Mouse (Mus musculus): ENCODE results near the gene Mgst1. TPM values are rescaled to one million over a fixed set of nuclear protein-coding genes. Genes with fewer than 3 reads are reported as not detected.

The Mgst1 gene
- total and polyA plus RNA-seq, 3 experiments = not detected

DNA sequence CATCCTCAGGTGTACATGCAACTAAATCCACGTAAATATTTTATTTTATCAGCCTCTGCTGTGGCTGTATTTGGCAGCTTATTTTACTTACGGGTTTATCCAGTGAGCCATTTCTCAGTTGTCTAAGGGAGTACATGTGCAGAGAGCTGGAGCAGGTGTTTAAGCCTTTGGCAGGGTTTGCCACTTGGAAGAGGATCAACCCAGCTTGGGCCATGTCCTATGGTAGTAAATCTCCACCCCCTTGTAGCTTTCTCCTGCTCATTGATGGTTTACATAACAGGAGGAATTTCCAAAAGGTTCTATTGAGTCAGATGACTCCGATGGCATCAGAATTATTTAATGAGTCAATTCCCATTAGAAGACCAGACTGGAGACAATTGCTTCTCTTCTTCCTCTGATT lies 22.6 kb upstream of the Mgst1 start:
- Histone ChIP-seq H3K27me3 (ENCODE audit: insufficient read depth, low read length) (no peaks in the 10 kb centered on the region), H3K36me3 (replicated peaks) (no peaks in the 10 kb centered on the region), H3K4me3 (ENCODE audit: low read depth, low read length) (no peak overlapping the region), H3K9me3 (replicated peaks) (peaks cover 24% of the 10 kb centered on the region), H3K4me1 (ENCODE audit: insufficient read depth, low read depth, low read length) (no peaks in the 10 kb centered on the region)
- TF ChIP-seq GATA2 (IDR thresholded peaks at IDR 0.05; ENCODE audit: borderline replicate concordance, low read depth, low read length) (no peak), CTCF (IDR thresholded peaks at IDR 0.05; ENCODE audit: low read depth, low read length) (no peak), GATA1 (IDR thresholded peaks at IDR 0.05; ENCODE audit: borderline replicate concordance, low read length) (no peak), TAL1 (conservative IDR thresholded peaks at IDR 0.05; ENCODE audit: low read depth, low read length) (no peak), POLR2AphosphoS5 (IDR thresholded peaks at IDR 0.05; ENCODE audit: insufficient replicate concordance, low read depth, low read length) (no peak)
- DNase-seq (ENCODE audit: low spot score) = no peak
- no peak for ATAC-seq (ENCODE audit: extremely low read depth, insufficient number of reproducible peaks, low FRiP score, poor library complexity, severe bottlenecking)

DNA sequence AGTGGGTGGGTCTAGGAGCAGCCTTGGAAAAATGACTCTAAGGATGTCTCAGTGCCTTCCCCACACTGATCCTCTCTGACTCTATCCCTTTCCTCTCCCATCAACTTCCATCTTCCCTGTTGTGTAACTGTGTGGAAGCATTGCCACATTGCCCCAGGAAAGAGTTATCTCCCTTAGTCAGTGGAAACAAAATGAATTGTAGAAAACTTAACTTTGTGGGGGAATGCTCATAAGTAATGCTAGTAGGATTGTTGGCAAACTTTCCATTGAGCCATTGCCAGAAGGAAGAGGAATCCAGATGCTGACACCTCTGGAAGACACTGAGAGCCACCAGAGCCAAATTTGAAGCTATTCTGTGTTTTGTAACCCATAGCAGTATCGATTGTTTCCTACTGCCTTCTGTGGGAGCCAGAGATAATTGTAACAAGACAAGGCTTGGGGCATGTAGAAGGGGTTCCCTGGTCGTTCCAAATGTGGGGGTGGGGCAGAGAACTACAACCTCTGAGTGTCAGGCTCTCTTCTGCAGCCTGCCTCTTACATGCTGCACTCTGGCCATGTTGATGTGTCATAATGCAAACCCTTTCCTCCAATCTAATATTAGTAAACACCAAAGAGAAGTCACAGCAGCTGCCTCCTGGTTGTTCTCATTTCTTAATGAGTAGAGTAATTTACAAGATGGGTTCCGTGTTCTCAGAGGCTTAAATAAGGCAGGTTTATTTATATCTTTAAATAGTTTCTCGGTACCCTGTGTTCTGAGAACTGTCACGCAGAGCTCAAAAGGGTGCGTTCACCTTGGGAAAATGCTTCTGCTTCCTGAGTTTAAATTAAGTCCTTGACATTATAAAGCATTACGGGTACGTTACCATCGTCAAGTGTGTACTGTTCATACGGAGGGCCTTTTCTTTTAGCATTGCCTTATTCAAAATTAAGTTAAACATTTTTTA lies 11.5 kb upstream of the Mgst1 start:
- no peak for ATAC-seq (ENCODE audit: extremely low read depth, insufficient number of reproducible peaks, low FRiP score, poor library complexity, severe bottlenecking)
- H3K9me3 ChIP-seq (replicated peaks) = peaks cover 16% of the 10 kb centered on the region

DNA sequence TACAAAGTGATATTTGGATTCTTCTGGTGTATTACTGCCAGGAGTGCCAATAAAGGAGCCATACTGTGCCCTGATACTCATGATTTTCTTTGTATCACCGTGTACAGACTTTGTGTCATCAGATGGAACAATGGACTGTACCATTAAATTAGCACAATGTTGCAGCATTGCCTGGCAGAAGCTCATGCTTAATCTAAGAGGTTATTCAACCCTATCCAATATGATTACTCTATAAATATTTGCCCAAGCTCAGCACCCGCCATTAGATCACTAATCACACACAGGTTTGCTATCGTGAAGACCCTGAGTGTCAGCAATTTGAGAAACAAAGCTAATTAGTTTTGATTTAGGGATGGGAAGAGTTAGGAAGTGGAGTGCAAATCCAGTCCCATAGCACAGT lies 9.6 kb upstream of the Mgst1 start:
- no peak for ATAC-seq (ENCODE audit: extremely low read depth, insufficient number of reproducible peaks, low FRiP score, poor library complexity, severe bottlenecking)
- Histone ChIP-seq H3K27me3 (ENCODE audit: insufficient read depth, low read length) (no peaks in the 10 kb centered on the region), H3K9me3 (replicated peaks) (peaks cover 16% of the 10 kb centered on the region), H3K36me3 (replicated peaks) (no peaks in the 10 kb centered on the region), H3K4me1 (ENCODE audit: insufficient read depth, low read depth, low read length) (no peaks in the 10 kb centered on the region), H3K4me3 (ENCODE audit: low read depth, low read length) (no peak overlapping the region)
- TF ChIP-seq POLR2AphosphoS5 (IDR thresholded peaks at IDR 0.05; ENCODE audit: insufficient replicate concordance, low read depth, low read length) = no peak
- no peak for TF ChIP-seq TAL1 (conservative IDR thresholded peaks at IDR 0.05; ENCODE audit: low read depth, low read length)
- no peak for TF ChIP-seq GATA2 (IDR thresholded peaks at IDR 0.05; ENCODE audit: borderline replicate concordance, low read depth, low read length)
- TF ChIP-seq GATA1 (IDR thresholded peaks at IDR 0.05; ENCODE audit: borderline replicate concordance, low read length) = no peak
- no peak for DNase-seq (ENCODE audit: low spot score)

More for the DNA sequence above, 11.5 kb upstream of the Mgst1 start:
- TF ChIP-seq POLR2AphosphoS5 (IDR thresholded peaks at IDR 0.05; ENCODE audit: insufficient replicate concordance, low read depth, low read length) = no peak
- no peak for TF ChIP-seq GATA1 (IDR thresholded peaks at IDR 0.05; ENCODE audit: borderline replicate concordance, low read length)
- no peak for TF ChIP-seq TAL1 (conservative IDR thresholded peaks at IDR 0.05; ENCODE audit: low read depth, low read length)
- TF ChIP-seq CTCF (IDR thresholded peaks at IDR 0.05; ENCODE audit: low read depth, low read length) = no peak
- TF ChIP-seq GATA2 (IDR thresholded peaks at IDR 0.05; ENCODE audit: borderline replicate concordance, low read depth, low read length) = no peak
- Histone ChIP-seq H3K27me3 (ENCODE audit: insufficient read depth, low read length) (no peaks in the 10 kb centered on the region), H3K36me3 (replicated peaks) (no peaks in the 10 kb centered on the region), H3K4me1 (ENCODE audit: insufficient read depth, low read depth, low read length) (no peaks in the 10 kb centered on the region), H3K4me3 (ENCODE audit: low read depth, low read length) (no peak overlapping the region)
- DNase-seq (ENCODE audit: low spot score) = no peak

DNA sequence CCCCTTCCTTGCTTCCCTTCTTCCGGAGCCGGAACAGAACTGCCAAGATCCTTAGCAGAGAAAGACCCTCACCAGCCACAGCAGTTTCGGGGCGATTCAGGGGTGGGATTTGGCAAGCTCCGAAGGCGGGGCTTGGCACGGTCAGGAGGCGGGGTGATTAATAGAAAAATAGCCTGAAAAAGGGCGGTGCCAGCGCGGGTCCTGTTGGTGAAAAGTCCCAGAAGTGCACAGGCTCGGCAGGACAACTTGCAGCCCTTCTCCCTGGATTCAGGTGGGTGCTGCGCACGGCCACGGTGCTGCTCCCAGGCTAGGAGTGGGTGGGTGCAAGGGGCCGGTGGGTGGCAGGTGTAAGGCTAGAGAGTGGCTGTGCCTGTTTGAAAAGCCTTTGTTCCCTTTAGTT lies 220 bp downstream of the Mgst1 start:
- ATAC-seq (ENCODE audit: extremely low read depth, insufficient number of reproducible peaks, low FRiP score, poor library complexity, severe bottlenecking) = no peak
- Histone ChIP-seq H3K9me3 (replicated peaks) (peaks cover 42% of the 10 kb centered on the region), H3K4me3 (ENCODE audit: low read depth, low read length) (no peak overlapping the region)

DNA sequence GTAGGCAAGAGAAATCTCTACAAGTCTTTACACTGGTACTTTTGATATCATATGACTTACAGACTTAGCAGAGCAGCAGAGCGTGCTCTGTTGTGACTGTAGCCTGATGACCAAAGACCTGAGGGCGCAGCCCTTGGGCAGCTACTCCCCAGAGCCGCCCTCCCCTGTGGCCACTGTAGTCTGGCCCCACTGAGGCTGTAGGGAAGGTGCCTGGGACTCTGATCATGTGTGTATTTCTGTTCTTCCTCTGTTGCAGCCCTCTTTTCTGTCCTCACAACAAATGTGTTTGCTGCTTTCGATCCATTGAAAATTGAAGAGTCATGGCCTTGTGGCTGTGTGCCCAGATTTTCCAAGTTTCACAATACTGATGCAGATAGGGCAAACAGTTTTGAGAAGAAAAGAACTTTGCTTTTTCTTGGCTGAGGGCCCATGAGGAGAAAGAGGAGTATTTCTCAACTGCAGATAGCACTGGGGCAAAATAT lies 1.0 kb downstream of the Mgst1 start:
- DNase-seq (ENCODE audit: low spot score) (no peak), ATAC-seq (ENCODE audit: extremely low read depth, insufficient number of reproducible peaks, low FRiP score, poor library complexity, severe bottlenecking) (no peak)
- H3K36me3 ChIP-seq (replicated peaks) = no peaks in the 10 kb centered on the region
- H3K4me1 ChIP-seq (ENCODE audit: insufficient read depth, low read depth, low read length) = no peaks in the 10 kb centered on the region
- no peak overlapping the region for H3K4me3 ChIP-seq (ENCODE audit: low read depth, low read length)
- H3K9me3 ChIP-seq (replicated peaks) = peaks cover 43% of the 10 kb centered on the region
- no peaks in the 10 kb centered on the region for H3K27me3 ChIP-seq (ENCODE audit: insufficient read depth, low read length)
- TF ChIP-seq TAL1 (conservative IDR thresholded peaks at IDR 0.05; ENCODE audit: low read depth, low read length) (no peak), GATA2 (IDR thresholded peaks at IDR 0.05; ENCODE audit: borderline replicate concordance, low read depth, low read length) (no peak), CTCF (IDR thresholded peaks at IDR 0.05; ENCODE audit: low read depth, low read length) (no peak), GATA1 (IDR thresholded peaks at IDR 0.05; ENCODE audit: borderline replicate concordance, low read length) (no peak), POLR2AphosphoS5 (IDR thresholded peaks at IDR 0.05; ENCODE audit: insufficient replicate concordance, low read depth, low read length) (no peak)

More for the DNA sequence above, 220 bp downstream of the Mgst1 start:
- no peaks in the 10 kb centered on the region for H3K4me1 ChIP-seq (ENCODE audit: insufficient read depth, low read depth, low read length)
- no peaks in the 10 kb centered on the region for H3K27me3 ChIP-seq (ENCODE audit: insufficient read depth, low read length)
- no peak for TF ChIP-seq CTCF (IDR thresholded peaks at IDR 0.05; ENCODE audit: low read depth, low read length)
- TF ChIP-seq GATA1 (IDR thresholded peaks at IDR 0.05; ENCODE audit: borderline replicate concordance, low read length) = no peak
- no peaks in the 10 kb centered on the region for H3K36me3 ChIP-seq (replicated peaks)
- DNase-seq (ENCODE audit: low spot score) = no peak

DNA sequence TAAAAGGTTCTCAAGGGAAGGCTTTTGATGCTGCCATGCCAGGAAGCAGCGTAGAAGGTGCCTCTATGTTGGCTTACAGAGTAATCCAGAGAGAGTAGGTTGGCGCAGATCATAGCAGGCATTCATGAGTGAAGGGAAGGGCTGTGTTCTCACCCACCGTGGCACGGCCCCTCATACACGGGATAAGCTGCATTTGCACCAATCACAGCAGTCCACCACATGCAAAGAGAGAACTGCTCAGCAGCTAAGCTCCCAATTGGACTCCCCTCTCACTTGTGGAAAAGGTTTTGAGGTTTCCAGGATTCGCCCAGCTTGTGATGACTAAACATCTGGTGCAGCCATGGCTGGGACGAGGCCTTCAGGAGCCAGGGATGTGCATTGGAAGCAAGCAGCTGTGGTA lies 2.5 kb downstream of the Mgst1 start:
- DNase-seq (ENCODE audit: low spot score) (no peak), ATAC-seq (ENCODE audit: extremely low read depth, insufficient number of reproducible peaks, low FRiP score, poor library complexity, severe bottlenecking) (no peak)
- Histone ChIP-seq H3K27me3 (ENCODE audit: insufficient read depth, low read length) (no peaks in the 10 kb centered on the region), H3K4me3 (ENCODE audit: low read depth, low read length) (no peak overlapping the region), H3K36me3 (replicated peaks) (no peaks in the 10 kb centered on the region), H3K4me1 (ENCODE audit: insufficient read depth, low read depth, low read length) (no peaks in the 10 kb centered on the region), H3K9me3 (replicated peaks) (peaks cover 47% of the 10 kb centered on the region)
- no peak for TF ChIP-seq POLR2AphosphoS5 (IDR thresholded peaks at IDR 0.05; ENCODE audit: insufficient replicate concordance, low read depth, low read length)
- no peak for TF ChIP-seq GATA2 (IDR thresholded peaks at IDR 0.05; ENCODE audit: borderline replicate concordance, low read depth, low read length)
- TF ChIP-seq CTCF (IDR thresholded peaks at IDR 0.05; ENCODE audit: low read depth, low read length) = no peak
- no peak for TF ChIP-seq TAL1 (conservative IDR thresholded peaks at IDR 0.05; ENCODE audit: low read depth, low read length)
- TF ChIP-seq GATA1 (IDR thresholded peaks at IDR 0.05; ENCODE audit: borderline replicate concordance, low read length) = no peak

Data from G1E (cell line).